Mouse (Mus musculus) liver, adult 2 months (tissue): Measurements from ENCODE around the gene Padi2. TPM values are rescaled to one million over a fixed set of nuclear protein-coding genes. Genes with fewer than 3 reads are reported as not detected.

ENCODE experiments used
- DNase-seq: peaks from one replicate; pipeline ENCODE4 v3.0.0-alpha.2; 2011; ENCODE audit warnings: low read depth, low spot score; ENCODE audit errors: extremely low read depth
- H3K27ac ChIP-seq: fragments of 200-500 bp; replicated peaks from 2 replicates; pipeline ENCODE4 v1.5.1; 2012; ENCODE audit warnings: low read depth, mild to moderate bottlenecking, control low read depth, inconsistent platforms, low read length; ENCODE audit not compliant: insufficient read depth
- H3K27me3 ChIP-seq: fragments of 200-500 bp; 2 replicates; pipeline ENCODE4 v1.6.1; 2012; ENCODE audit warnings: mild to moderate bottlenecking, moderate library complexity, low read length, inconsistent platforms; ENCODE audit not compliant: control insufficient read depth, insufficient read depth
- H3K36me3 ChIP-seq: fragments of 200-500 bp; 2 replicates; pipeline ENCODE4 v1.6.1; 2012; ENCODE audit warnings: low read length, inconsistent platforms; ENCODE audit not compliant: control insufficient read depth, insufficient read depth
- H3K4me1 ChIP-seq: fragments of 200-500 bp; 2 replicates; pipeline ENCODE4 v1.6.1; 2011; ENCODE audit warnings: low read length; ENCODE audit not compliant: control insufficient read depth, insufficient read depth
- H3K4me3 ChIP-seq: fragments of 200-500 bp; 2 replicates; pipeline ENCODE4 v1.5.1; 2011; ENCODE audit warnings: low read depth, mild to moderate bottlenecking, control low read depth, low read length, moderate library complexity; ENCODE audit not compliant: insufficient read depth
- H3K79me2 ChIP-seq: fragments of 200-500 bp; 2 replicates; pipeline ENCODE4 v1.6.1; 2012; ENCODE audit warnings: inconsistent platforms, mild to moderate bottlenecking, low read length, moderate library complexity; ENCODE audit not compliant: control insufficient read depth, insufficient read depth
- H3K9ac ChIP-seq: fragments of 200-500 bp; 2 replicates; pipeline ENCODE4 v1.6.1; 2012; ENCODE audit warnings: low read depth, mild to moderate bottlenecking, control low read depth, inconsistent platforms, low read length
- CTCF ChIP-seq: fragments of 200-500 bp; IDR thresholded peaks from 2 replicates; pipeline ENCODE4 v1.5.1; 2011; ENCODE audit warnings: low read depth, low read length, control low read depth
- POLR2A ChIP-seq: fragments of 200-500 bp; IDR thresholded peaks from 2 replicates; pipeline ENCODE4 v1.6.1; 2011; ENCODE audit warnings: low read length, control low read depth; ENCODE audit not compliant: insufficient read depth; ENCODE audit errors: extremely low read depth
- WGBS: fragments of 180-500 bp; shearing (Covaris S2); methylation state at CpG from one replicate; pipeline ENCODE4 v1.1.7; 2018; 5-methylcytosine and 5-hydroxymethylcytosine counted together
- polyA plus RNA-seq: library from polyadenylated mRNA; depleted of rRNA; stranded (reverse); fragments of >200 nt; gene quantifications from 2 replicates; pipeline ENCODE4 v1.2.3, GENCODE M21; 2012
- total RNA-seq: library from RNA; depleted of rRNA; stranded (reverse); fragments of >200 nt; gene quantifications from 2 replicates; pipeline ENCODE4 v1.2.3, GENCODE M21; 2014

Padi2 gene
- total and polyA plus RNA-seq, 2 experiments, result 0.09 to 0.21 TPM

DNA sequence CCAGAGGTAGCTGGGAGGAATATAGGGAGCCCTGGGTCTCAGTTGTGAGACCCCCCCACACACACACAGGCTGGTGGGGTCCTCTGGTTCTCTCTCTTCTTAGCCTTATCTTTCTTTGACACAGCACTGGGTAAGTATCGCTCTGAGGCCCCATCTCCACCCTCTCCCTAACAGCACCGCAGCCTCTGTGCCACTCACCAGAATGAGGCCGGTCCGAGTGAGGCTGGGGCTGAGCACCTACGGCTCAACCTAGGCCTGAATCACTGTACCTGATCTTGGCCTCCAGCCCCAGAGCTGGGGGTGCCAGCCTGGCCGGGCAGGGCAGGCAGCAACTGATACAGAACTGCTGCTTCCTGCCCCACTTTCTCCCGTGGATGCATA, 45.4 kb upstream of the Padi2 start:
- Histone ChIP-seq H3K9ac (peak overlapping the region; percentile 27; the same call in 1 of the 2 replicates), H3K27me3 (no peaks in the 10 kb centered on the region), H3K4me1 (peaks cover 25% of the 10 kb centered on the region), H3K27ac (peak overlapping the region; percentile 76), H3K4me3 (no peak overlapping the region), H3K36me3 (no peaks in the 10 kb centered on the region), H3K79me2 (no peaks in the 10 kb centered on the region)
- WGBS, result 24% methylated on average over 7 of the region's 7 CpGs
- peak; percentile 35 for DNase-seq
- no peak for TF ChIP-seq POLR2A
- TF ChIP-seq CTCF, result no peak

DNA sequence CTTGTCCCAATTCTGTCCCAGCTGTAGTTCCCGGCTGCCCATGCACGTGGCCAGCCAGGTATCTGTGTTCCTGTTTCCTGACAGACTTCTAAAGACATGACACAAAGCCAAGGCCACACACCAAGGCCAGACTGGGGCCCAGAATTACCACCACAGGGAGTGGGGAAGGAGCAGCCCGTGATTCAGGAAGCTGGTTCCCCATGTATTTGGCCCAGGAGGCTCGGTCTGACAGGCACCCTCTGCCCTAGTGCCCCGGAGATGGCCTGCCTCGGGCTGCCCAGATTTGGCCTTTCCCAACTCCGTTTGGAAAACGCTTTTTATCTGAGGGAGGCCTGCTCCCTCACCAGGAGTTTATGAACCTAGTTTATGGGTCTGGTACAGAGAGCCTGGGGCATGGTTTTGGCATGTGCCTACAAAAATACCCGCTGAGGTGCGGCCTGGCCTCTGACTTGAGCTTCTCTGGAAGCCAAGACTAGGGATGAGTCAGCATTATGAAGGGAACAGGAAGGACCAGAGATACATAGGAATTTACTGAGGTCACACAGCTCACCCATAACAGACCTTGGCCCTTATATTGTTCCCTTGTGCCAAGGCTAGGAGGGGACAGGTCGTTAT, 44.0 kb upstream of the Padi2 start:
- TF ChIP-seq CTCF, result no peak
- no peak for TF ChIP-seq POLR2A
- Histone ChIP-seq H3K27me3 (no peaks in the 10 kb centered on the region), H3K9ac (no peak overlapping the region), H3K4me3 (no peak overlapping the region), H3K36me3 (no peaks in the 10 kb centered on the region), H3K79me2 (no peaks in the 10 kb centered on the region), H3K27ac (peak overlapping the region; percentile 26), H3K4me1 (peaks cover 24% of the 10 kb centered on the region)
- 7% methylated on average over 11 of the region's 11 CpGs for WGBS
- DNase-seq, result peak; percentile 91

GRCm38 (mm10) chr4:140868484-140869190, 37.5 kb upstream of the Padi2 start:
- H3K27me3 ChIP-seq, result no peaks in the 10 kb centered on the region
- H3K36me3 ChIP-seq, result no peaks in the 10 kb centered on the region
- no peaks in the 10 kb centered on the region for H3K4me1 ChIP-seq
- no peak overlapping the region for H3K27ac ChIP-seq
- TF ChIP-seq POLR2A (no peak), CTCF (no peak)
- H3K9ac ChIP-seq, result no peak overlapping the region
- H3K79me2 ChIP-seq, result no peaks in the 10 kb centered on the region
- DNase-seq, result no peak
- H3K4me3 ChIP-seq, result no peak overlapping the region
- 21% methylated on average over 14 of the region's 14 CpGs for WGBS

- Histone ChIP-seq H3K27me3 (no peaks in the 10 kb centered on the region), H3K9ac (no peak overlapping the region), H3K79me2 (no peaks in the 10 kb centered on the region), H3K4me3 (no peak overlapping the region), H3K36me3 (no peaks in the 10 kb centered on the region), H3K4me1 (no peaks in the 10 kb centered on the region), H3K27ac (no peak overlapping the region)
- no peak for DNase-seq
- WGBS, result 91% methylated on average over 8 of the region's 8 CpGs
- no peak for TF ChIP-seq POLR2A
- no peak for TF ChIP-seq CTCF
These were observed 36.2 kb upstream of the Padi2 start for GRCm38 (mm10) chr4:140869945-140870344.

DNA sequence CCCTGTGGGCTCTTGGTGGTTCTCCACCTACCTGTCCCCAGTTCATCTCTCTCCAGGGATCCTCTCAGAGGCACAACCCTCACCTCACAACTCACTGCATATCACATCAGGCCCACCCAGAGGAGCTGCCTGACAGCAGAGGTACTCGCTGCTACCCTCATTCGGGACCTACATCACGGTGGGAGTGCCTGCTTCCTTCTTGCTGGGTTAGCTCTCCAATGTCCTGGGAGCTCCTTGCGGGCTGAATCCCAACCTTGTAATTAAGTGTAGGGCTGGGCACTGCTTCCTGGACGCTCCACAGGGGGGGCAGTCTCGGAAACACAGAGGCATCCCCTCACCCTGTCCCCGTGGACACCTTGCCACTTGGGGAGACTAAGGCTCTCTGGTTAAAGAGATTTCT, 35.3 kb upstream of the Padi2 start:
- no peak for TF ChIP-seq CTCF
- no peak for TF ChIP-seq POLR2A
- H3K79me2 ChIP-seq, result no peaks in the 10 kb centered on the region
- H3K4me3 ChIP-seq, result no peak overlapping the region
- no peak for DNase-seq
- H3K27me3 ChIP-seq, result no peaks in the 10 kb centered on the region
- H3K27ac ChIP-seq, result no peak overlapping the region
- no peak overlapping the region for H3K9ac ChIP-seq
- H3K36me3 ChIP-seq, result no peaks in the 10 kb centered on the region
- no peaks in the 10 kb centered on the region for H3K4me1 ChIP-seq
- 89% methylated on average over 7 of the region's 7 CpGs for WGBS

- no peak overlapping the region for H3K4me3 ChIP-seq
- 90% methylated on average over 3 of the region's 3 CpGs for WGBS
- H3K36me3 ChIP-seq, result no peaks in the 10 kb centered on the region
- no peak for DNase-seq
- no peaks in the 10 kb centered on the region for H3K27me3 ChIP-seq
- no peak overlapping the region for H3K27ac ChIP-seq
- no peaks in the 10 kb centered on the region for H3K79me2 ChIP-seq
- no peak overlapping the region for H3K9ac ChIP-seq
- TF ChIP-seq CTCF, result no peak
- no peak for TF ChIP-seq POLR2A
- no peaks in the 10 kb centered on the region for H3K4me1 ChIP-seq
These were observed 34.8 kb upstream of the Padi2 start for GRCm38 (mm10) chr4:140871376-140871775.
